Mouse (Mus musculus): Measurements from ENCODE around the gene Lat. TPM values are rescaled to one million over a fixed set of nuclear protein-coding genes. Genes with fewer than 3 reads are reported as not detected.
"Not testable (repeated sequence)": the region's sequence is repeated elsewhere in the genome, so short reads cannot be mapped to it uniquely, and the experiment has no call there.

Gene Lat
- total RNA-seq, 2 experiments from 2014 or later: 0.73 to 1.8 TPM

- DNase-seq (ENCODE audit: low spot score in 2 of 2): no peak
Measured at GRCm38 (mm10) chr7:126338906-126339305, 30.5 kb downstream of the Lat start.

GRCm38 (mm10) chr7:126335556-126335955 lies 33.8 kb downstream of the Lat start:
- no peak for DNase-seq (ENCODE audit: low spot score in 2 of 2)

- DNase-seq (ENCODE audit: low spot score in 2 of 2): no peak
Measured at GRCm38 (mm10) chr7:126332691-126333090, 36.7 kb downstream of the Lat start.

GRCm38 (mm10) chr7:126330693-126331092 lies 38.7 kb downstream of the Lat start:
- DNase-seq (ENCODE audit: low spot score in 2 of 2): no peak

- no peak for DNase-seq (ENCODE audit: low spot score in 2 of 2)
Measured at GRCm38 (mm10) chr7:126329907-126330645, 39.3 kb downstream of the Lat start.

- DNase-seq (ENCODE audit: low spot score in 2 of 2): not testable (repeated sequence)
Measured at GRCm38 (mm10) chr7:126328848-126329247, 40.5 kb downstream of the Lat start.

- DNase-seq (ENCODE audit: low spot score in 2 of 2): not testable (repeated sequence)
Measured at GRCm38 (mm10) chr7:126325576-126326273, 43.6 kb downstream of the Lat start.

- DNase-seq (ENCODE audit: low spot score in 2 of 2): no peak
Measured at GRCm38 (mm10) chr7:126324791-126325190, 44.6 kb downstream of the Lat start.

GRCm38 (mm10) chr7:126323729-126324128 lies 45.6 kb downstream of the Lat start:
- peak; percentile 87 to 88 for DNase-seq (ENCODE audit: low spot score in 2 of 2)

- no peak for DNase-seq (ENCODE audit: low spot score in 2 of 2)
Measured at GRCm38 (mm10) chr7:126314273-126314672, 55.1 kb downstream of the Lat start.

Small RNA genes within 50 kb of the gene (microRNA-seq; reads per million reads assigned to microRNA genes)
- 0 to 0.39 reads per million in 2 experiments for gene Mir7058

Other genes with a start within 250 kb of the Lat start
- 100 to 1,000 TPM; 104 to 106 TPM for gene Xpo6, start 169.1 kb downstream of the Lat start, total RNA-seq (2021)
- gene Sbk1, start 97.0 kb downstream of the Lat start, total RNA-seq (2021): 100 to 1,000 TPM; 190 to 192 TPM
- gene Spns1, start 7.9 kb upstream of the Lat start, total RNA-seq (2021): 10 to 100 TPM; 78.8 to 91.0 TPM
- gene Nfatc2ip, start 27.2 kb upstream of the Lat start, total RNA-seq (2021): 10 to 100 TPM in 1 of 2 experiments, 1 to 10 TPM in 1; 9.3 to 10.8 TPM
- gene Cd19, start 45.3 kb upstream of the Lat start, total RNA-seq (2021): under 1 TPM in 1 of 2 experiments, not detected in 1; 0.25 TPM
- 10 to 100 TPM; 10.8 to 13.1 TPM for gene Rabep2, start 59.2 kb upstream of the Lat start, total RNA-seq (2021)
- under 1 TPM; 0.09 to 0.58 TPM for gene Atp2a1, start 93.5 kb upstream of the Lat start, total RNA-seq (2021)
- gene Sh2b1, start 105.9 kb upstream of the Lat start, total RNA-seq (2021): 10 to 100 TPM; 68.1 to 69.6 TPM
- 100 to 1,000 TPM in 1 of 2 experiments, 10 to 100 TPM in 1; 88.2 to 106 TPM for gene Tufm, start 117.8 kb upstream of the Lat start, total RNA-seq (2021)
- 100 to 1,000 TPM; 118 to 123 TPM for gene Atxn2l, start 133.9 kb upstream of the Lat start, total RNA-seq (2021)
- gene Eif3c, start 196.8 kb upstream of the Lat start, total RNA-seq (2021): 100 to 1,000 TPM; 199 to 200 TPM
- under 1 TPM; 0.43 to 0.51 TPM for gene Apobr, start 215.4 kb upstream of the Lat start, total RNA-seq (2021)
- 10 to 100 TPM; 20.8 to 23.2 TPM for gene Cln3, start 216.2 kb upstream of the Lat start, total RNA-seq (2021)
- gene Il27, start 225.4 kb upstream of the Lat start, total RNA-seq (2021): not detected

Data from layer of hippocampus, postnatal 10 days (tissue).